Mouse (Mus musculus): ENCODE data around the gene Dars. TPM values are rescaled to one million over a fixed set of nuclear protein-coding genes. Genes with fewer than 3 reads are reported as not detected.

The Dars gene
- polyA plus RNA-seq, 1 experiment from 2014 or later: 146 TPM

GRCm38 (mm10) chr1:128447206-128447902 is 30.2 kb upstream of the Dars start:
- 85% methylated on average over 7 of the region's 7 CpGs for WGBS
- H3K9ac ChIP-seq: no peak overlapping the region

GRCm38 (mm10) chr1:128443890-128444839 is 27.0 kb upstream of the Dars start:
- H3K9me3 ChIP-seq (replicated peaks): no peaks in the 10 kb centered on the region
- ATAC-seq: no peak
- no peak overlapping the region for H3K4me3 ChIP-seq
- H3K36me3 ChIP-seq (ENCODE audit: poor library complexity, severe bottlenecking): no peaks in the 10 kb centered on the region
- 72% methylated on average over 9 of the region's 9 CpGs for WGBS
- H3K27ac ChIP-seq: no peak overlapping the region
- H3K4me1 ChIP-seq: peaks cover 11% of the 10 kb centered on the region; the same call in 1 of the 2 replicates
- H3K4me2 ChIP-seq: no peak overlapping the region
- no peak overlapping the region for H3K9ac ChIP-seq
- H3K27me3 ChIP-seq: no peaks in the 10 kb centered on the region

More at GRCm38 (mm10) chr1:128447206-128447902, 30.2 kb upstream of the Dars start:
- Histone ChIP-seq H3K4me1 (no peaks in the 10 kb centered on the region), H3K27me3 (no peaks in the 10 kb centered on the region), H3K27ac (no peak overlapping the region), H3K9me3 (replicated peaks) (no peaks in the 10 kb centered on the region), H3K4me2 (no peak overlapping the region), H3K36me3 (ENCODE audit: poor library complexity, severe bottlenecking) (no peaks in the 10 kb centered on the region), H3K4me3 (no peak overlapping the region)
- no peak for ATAC-seq

- Histone ChIP-seq H3K36me3 (ENCODE audit: poor library complexity, severe bottlenecking) (no peaks in the 10 kb centered on the region), H3K4me3 (no peak overlapping the region), H3K9me3 (replicated peaks) (no peaks in the 10 kb centered on the region), H3K27ac (no peak overlapping the region), H3K4me1 (peaks cover 11% of the 10 kb centered on the region; the same call in 1 of the 2 replicates), H3K27me3 (no peaks in the 10 kb centered on the region), H3K9ac (no peak overlapping the region), H3K4me2 (no peak overlapping the region)
- 0 out of 2 replicates have a peak, but pooled peaks have one; percentile 38 for ATAC-seq
- WGBS: 42% methylated on average over 5 of the region's 5 CpGs
Measured at GRCm38 (mm10) chr1:128441129-128441473, 23.9 kb upstream of the Dars start.

GRCm38 (mm10) chr1:128440386-128441128 is 23.4 kb upstream of the Dars start:
- H3K9ac ChIP-seq: no peak overlapping the region
- no peaks in the 10 kb centered on the region for H3K27me3 ChIP-seq
- WGBS: 22% methylated on average over 16 of the region's 16 CpGs
- H3K9me3 ChIP-seq (replicated peaks): no peaks in the 10 kb centered on the region
- H3K4me2 ChIP-seq: 0 out of 2 replicates have a peak overlapping the region, but pooled peaks have one; percentile 16
- H3K27ac ChIP-seq: no peak overlapping the region
- H3K36me3 ChIP-seq (ENCODE audit: poor library complexity, severe bottlenecking): no peaks in the 10 kb centered on the region
- ATAC-seq: no peak; the same call in 1 of the 2 replicates
- H3K4me3 ChIP-seq: no peak overlapping the region
- peaks cover 11% of the 10 kb centered on the region; the same call in 1 of the 2 replicates for H3K4me1 ChIP-seq

GRCm38 (mm10) chr1:128439618-128440017 is 22.4 kb upstream of the Dars start:
- H3K4me2 ChIP-seq: no peak overlapping the region
- H3K9ac ChIP-seq: no peak overlapping the region
- WGBS: 92% methylated on average over 4 of the region's 4 CpGs
- ATAC-seq: no peak
- H3K36me3 ChIP-seq (ENCODE audit: poor library complexity, severe bottlenecking): no peaks in the 10 kb centered on the region
- no peak overlapping the region for H3K27ac ChIP-seq
- no peaks in the 10 kb centered on the region for H3K27me3 ChIP-seq
- H3K4me1 ChIP-seq: peaks cover 11% of the 10 kb centered on the region; the same call in 1 of the 2 replicates
- no peaks in the 10 kb centered on the region for H3K9me3 ChIP-seq (replicated peaks)
- no peak overlapping the region for H3K4me3 ChIP-seq

- Histone ChIP-seq H3K27me3 (no peaks in the 10 kb centered on the region), H3K27ac (no peak overlapping the region), H3K4me2 (no peak overlapping the region), H3K36me3 (ENCODE audit: poor library complexity, severe bottlenecking) (no peaks in the 10 kb centered on the region), H3K4me1 (peaks cover 11% of the 10 kb centered on the region; the same call in 1 of the 2 replicates), H3K9me3 (replicated peaks) (no peaks in the 10 kb centered on the region), H3K4me3 (no peak overlapping the region), H3K9ac (no peak overlapping the region)
- WGBS: 81% methylated on average over 5 of the region's 5 CpGs
- no peak for ATAC-seq
Measured at GRCm38 (mm10) chr1:128438526-128438925, 21.4 kb upstream of the Dars start.

GRCm38 (mm10) chr1:128437276-128437675 is 20.1 kb upstream of the Dars start:
- H3K36me3 ChIP-seq (ENCODE audit: poor library complexity, severe bottlenecking): no peaks in the 10 kb centered on the region
- H3K4me1 ChIP-seq: peaks cover 11% of the 10 kb centered on the region; the same call in 1 of the 2 replicates
- no peaks in the 10 kb centered on the region for H3K9me3 ChIP-seq (replicated peaks)
- no peak overlapping the region for H3K27ac ChIP-seq
- H3K27me3 ChIP-seq: no peaks in the 10 kb centered on the region
- H3K4me2 ChIP-seq: no peak overlapping the region
- WGBS: 27% methylated on average over 1 of the region's 1 CpGs
- H3K4me3 ChIP-seq: no peak overlapping the region
- no peak for ATAC-seq
- H3K9ac ChIP-seq: no peak overlapping the region

GRCm38 (mm10) chr1:128436015-128436414 is 18.8 kb upstream of the Dars start:
- H3K4me3 ChIP-seq: no peak overlapping the region
- H3K4me1 ChIP-seq: peaks cover 8% of the 10 kb centered on the region; the same call in 1 of the 2 replicates
- H3K27me3 ChIP-seq: no peaks in the 10 kb centered on the region
- H3K27ac ChIP-seq: no peak overlapping the region
- ATAC-seq: no peak
- no peaks in the 10 kb centered on the region for H3K9me3 ChIP-seq (replicated peaks)
- H3K36me3 ChIP-seq (ENCODE audit: poor library complexity, severe bottlenecking): no peaks in the 10 kb centered on the region
- H3K4me2 ChIP-seq: no peak overlapping the region
- WGBS: 98% methylated on average over 3 of the region's 3 CpGs
- no peak overlapping the region for H3K9ac ChIP-seq

GRCm38 (mm10) chr1:128435551-128435950 is 18.4 kb upstream of the Dars start:
- Histone ChIP-seq H3K4me1 (peaks cover 3% of the 10 kb centered on the region; the same call in 1 of the 2 replicates), H3K9ac (no peak overlapping the region), H3K4me2 (no peak overlapping the region), H3K27me3 (no peaks in the 10 kb centered on the region), H3K4me3 (no peak overlapping the region), H3K27ac (no peak overlapping the region), H3K9me3 (replicated peaks) (no peaks in the 10 kb centered on the region), H3K36me3 (ENCODE audit: poor library complexity, severe bottlenecking) (no peaks in the 10 kb centered on the region)
- ATAC-seq: no peak
- WGBS: 89% methylated on average over 4 of the region's 4 CpGs

GRCm38 (mm10) chr1:128424928-128425327 is 7.8 kb upstream of the Dars start:
- no peak overlapping the region for H3K4me2 ChIP-seq
- ATAC-seq: no peak
- no peaks in the 10 kb centered on the region for H3K9me3 ChIP-seq (replicated peaks)
- no peak overlapping the region for H3K4me3 ChIP-seq
- H3K27me3 ChIP-seq: no peaks in the 10 kb centered on the region
- WGBS: 84% methylated on average over 3 of the region's 3 CpGs
- H3K36me3 ChIP-seq (ENCODE audit: poor library complexity, severe bottlenecking): no peaks in the 10 kb centered on the region
- H3K9ac ChIP-seq: no peak overlapping the region
- no peaks in the 10 kb centered on the region for H3K4me1 ChIP-seq
- no peak overlapping the region for H3K27ac ChIP-seq

GRCm38 (mm10) chr1:128417533-128417888 is 343 bp upstream of the Dars start:
- H3K4me1 ChIP-seq: peaks cover 6% of the 10 kb centered on the region
- peak overlapping the region; percentile 77 for H3K4me2 ChIP-seq
- H3K27ac ChIP-seq: no peak overlapping the region
- ATAC-seq: no peak
- WGBS: 42% methylated on average over 5 of the region's 5 CpGs
- no peak overlapping the region for H3K9ac ChIP-seq
- H3K4me3 ChIP-seq: peak overlapping the region; percentile 86
- no peaks in the 10 kb centered on the region for H3K9me3 ChIP-seq (replicated peaks)
- H3K27me3 ChIP-seq: no peaks in the 10 kb centered on the region
- H3K36me3 ChIP-seq (ENCODE audit: poor library complexity, severe bottlenecking): no peaks in the 10 kb centered on the region
